Mouse (Mus musculus) hindbrain, embryonic 14.5 days (tissue): ENCODE measurements around the gene Got2. TPM values are rescaled to one million over a fixed set of nuclear protein-coding genes. Genes with fewer than 3 reads are reported as not detected.

ENCODE experiments used
- polyA plus RNA-seq: library from polyadenylated mRNA; unstranded; fragments of >200 nt; fragmentation: Nextera tagmentation; extraction: Ambion mirVana; gene quantifications from 2 replicates; pipeline ENCODE4 v1.2.1, GENCODE M21; 2014

Gene Got2
- polyA plus RNA-seq, 1 experiment from 2014 or later = 90.5 TPM

Other genes with a start within 250 kb of the Got2 start
- gene Ndrg4, start 211.6 kb downstream of the Got2 start, polyA plus RNA-seq = 397 and 490 TPM in 2 replicates
- 27.0 and 31.7 TPM in 2 replicates for gene Setd6, start 172.7 kb downstream of the Got2 start, polyA plus RNA-seq
- gene Cnot1, start 81.1 kb downstream of the Got2 start, polyA plus RNA-seq = 61.9 and 70.5 TPM in 2 replicates
- 259 and 266 TPM in 2 replicates for gene Sap18b, start 63.2 kb downstream of the Got2 start, polyA plus RNA-seq
- gene Slc38a7, start 35.0 kb downstream of the Got2 start, polyA plus RNA-seq = 22.9 and 26.7 TPM in 2 replicates